Mouse (Mus musculus): ENCODE measurements around the gene D630045J12Rik. TPM values are rescaled to one million over a fixed set of nuclear protein-coding genes. Genes with fewer than 3 reads are reported as not detected.

Gene D630045J12Rik
- polyA plus RNA-seq, 1 experiment from 2014 or later, result 18.8 TPM

- Histone ChIP-seq H3K36me3 (replicated peaks; ENCODE audit: control insufficient read depth, insufficient read depth) (peaks cover 33% of the 10 kb centered on the region), H3K9ac (no peak overlapping the region), H3K4me2 (replicated peaks) (no peak overlapping the region), H3K27me3 (ENCODE audit: control insufficient read depth, insufficient read depth, low read length) (no peaks in the 10 kb centered on the region), H3K27ac (no peak overlapping the region), H3K4me1 (replicated peaks; ENCODE audit: control insufficient read depth, insufficient read depth, low read length) (no peaks in the 10 kb centered on the region), H3K4me3 (replicated peaks; ENCODE audit: low read length) (no peak overlapping the region), H3K9me3 (ENCODE audit: control insufficient read depth, low read length) (no peaks in the 10 kb centered on the region)
- DNase-seq (ENCODE audit: low spot score) (no peak), ATAC-seq (ENCODE audit: low FRiP score) (no peak)
- WGBS, result 65% methylated on average over 6 of the region's 6 CpGs
These were observed 131.0 kb downstream of the D630045J12Rik start for GRCm38 (mm10) chr6:38122791-38123190.

GRCm38 (mm10) chr6:38121843-38122242, 132.0 kb downstream of the D630045J12Rik start:
- 86% methylated on average over 5 of the region's 5 CpGs for WGBS
- Histone ChIP-seq H3K4me2 (replicated peaks) (no peak overlapping the region), H3K4me1 (replicated peaks; ENCODE audit: control insufficient read depth, insufficient read depth, low read length) (no peaks in the 10 kb centered on the region), H3K27ac (no peak overlapping the region), H3K36me3 (replicated peaks; ENCODE audit: control insufficient read depth, insufficient read depth) (peaks cover 24% of the 10 kb centered on the region), H3K9me3 (ENCODE audit: control insufficient read depth, low read length) (no peaks in the 10 kb centered on the region), H3K9ac (no peak overlapping the region), H3K4me3 (replicated peaks; ENCODE audit: low read length) (no peak overlapping the region), H3K27me3 (ENCODE audit: control insufficient read depth, insufficient read depth, low read length) (no peaks in the 10 kb centered on the region)
- ATAC-seq (ENCODE audit: low FRiP score) (no peak), DNase-seq (ENCODE audit: low spot score) (no peak)

- 86% methylated on average over 9 of the region's 9 CpGs for WGBS
- Histone ChIP-seq H3K9me3 (ENCODE audit: control insufficient read depth, low read length) (no peaks in the 10 kb centered on the region), H3K9ac (no peak overlapping the region), H3K4me2 (replicated peaks) (no peak overlapping the region), H3K27ac (no peak overlapping the region), H3K27me3 (ENCODE audit: control insufficient read depth, insufficient read depth, low read length) (no peaks in the 10 kb centered on the region), H3K4me3 (replicated peaks; ENCODE audit: low read length) (no peak overlapping the region), H3K4me1 (replicated peaks; ENCODE audit: control insufficient read depth, insufficient read depth, low read length) (no peaks in the 10 kb centered on the region), H3K36me3 (replicated peaks; ENCODE audit: control insufficient read depth, insufficient read depth) (peaks cover 15% of the 10 kb centered on the region)
- DNase-seq (ENCODE audit: low spot score), result no peak
- ATAC-seq (ENCODE audit: low FRiP score), result no peak
These were observed 133.0 kb downstream of the D630045J12Rik start for GRCm38 (mm10) chr6:38120681-38121371.

- DNase-seq (ENCODE audit: low spot score) (no peak), ATAC-seq (ENCODE audit: low FRiP score) (no peak)
- 95% methylated on average over 6 of the region's 6 CpGs for WGBS
- Histone ChIP-seq H3K27me3 (ENCODE audit: control insufficient read depth, insufficient read depth, low read length) (no peaks in the 10 kb centered on the region), H3K9ac (no peak overlapping the region), H3K4me1 (replicated peaks; ENCODE audit: control insufficient read depth, insufficient read depth, low read length) (no peaks in the 10 kb centered on the region), H3K27ac (no peak overlapping the region), H3K4me2 (replicated peaks) (no peak overlapping the region), H3K4me3 (replicated peaks; ENCODE audit: low read length) (no peak overlapping the region), H3K9me3 (ENCODE audit: control insufficient read depth, low read length) (no peaks in the 10 kb centered on the region), H3K36me3 (replicated peaks; ENCODE audit: control insufficient read depth, insufficient read depth) (0 out of 2 replicates have a peak, but pooled peaks cover under 1% of the 10 kb centered on the region)
These were observed 135.5 kb downstream of the D630045J12Rik start for GRCm38 (mm10) chr6:38118341-38118740.

- Histone ChIP-seq H3K27ac (no peak overlapping the region), H3K4me1 (replicated peaks; ENCODE audit: control insufficient read depth, insufficient read depth, low read length) (no peaks in the 10 kb centered on the region), H3K4me2 (replicated peaks) (no peak overlapping the region), H3K9ac (no peak overlapping the region), H3K36me3 (replicated peaks; ENCODE audit: control insufficient read depth, insufficient read depth) (no peaks in the 10 kb centered on the region), H3K4me3 (replicated peaks; ENCODE audit: low read length) (no peak overlapping the region), H3K9me3 (ENCODE audit: control insufficient read depth, low read length) (no peaks in the 10 kb centered on the region), H3K27me3 (ENCODE audit: control insufficient read depth, insufficient read depth, low read length) (no peaks in the 10 kb centered on the region)
- ATAC-seq (ENCODE audit: low FRiP score) (no peak), DNase-seq (ENCODE audit: low spot score) (no peak)
- 82% methylated on average over 4 of the region's 4 CpGs for whole genome bisulfite sequencing
These were observed 137.6 kb downstream of the D630045J12Rik start for GRCm38 (mm10) chr6:38116107-38116770.

- no peaks in the 10 kb centered on the region for H3K9me3 ChIP-seq (ENCODE audit: control insufficient read depth, low read length)
- no peaks in the 10 kb centered on the region for H3K36me3 ChIP-seq (replicated peaks; ENCODE audit: control insufficient read depth, insufficient read depth)
- 83% methylated on average over 9 of the region's 9 CpGs for WGBS
- H3K4me2 ChIP-seq (replicated peaks), result no peak overlapping the region
- H3K27ac ChIP-seq, result no peak overlapping the region
- ATAC-seq (ENCODE audit: low FRiP score) (no peak), DNase-seq (ENCODE audit: low spot score) (no peak)
- H3K4me3 ChIP-seq (replicated peaks; ENCODE audit: low read length), result no peak overlapping the region
- H3K4me1 ChIP-seq (replicated peaks; ENCODE audit: control insufficient read depth, insufficient read depth, low read length), result no peaks in the 10 kb centered on the region
- no peaks in the 10 kb centered on the region for H3K27me3 ChIP-seq (ENCODE audit: control insufficient read depth, insufficient read depth, low read length)
- H3K9ac ChIP-seq, result no peak overlapping the region
These were observed 142.9 kb downstream of the D630045J12Rik start for GRCm38 (mm10) chr6:38110859-38111258.

- no peaks in the 10 kb centered on the region for H3K4me1 ChIP-seq (replicated peaks; ENCODE audit: control insufficient read depth, insufficient read depth, low read length)
- no peaks in the 10 kb centered on the region for H3K9me3 ChIP-seq (ENCODE audit: control insufficient read depth, low read length)
- WGBS, result 14% methylated on average over 9 of the region's 9 CpGs
- H3K27me3 ChIP-seq (ENCODE audit: control insufficient read depth, insufficient read depth, low read length), result no peaks in the 10 kb centered on the region
- H3K4me3 ChIP-seq (replicated peaks; ENCODE audit: low read length), result no peak overlapping the region
- ATAC-seq (ENCODE audit: low FRiP score) (no peak), DNase-seq (ENCODE audit: low spot score) (no peak)
- no peak overlapping the region for H3K4me2 ChIP-seq (replicated peaks)
- no peak overlapping the region for H3K9ac ChIP-seq
- H3K36me3 ChIP-seq (replicated peaks; ENCODE audit: control insufficient read depth, insufficient read depth), result no peaks in the 10 kb centered on the region
- no peak overlapping the region for H3K27ac ChIP-seq
These were observed 143.9 kb downstream of the D630045J12Rik start for GRCm38 (mm10) chr6:38109871-38110270.

- Histone ChIP-seq H3K4me1 (replicated peaks; ENCODE audit: control insufficient read depth, insufficient read depth, low read length) (no peaks in the 10 kb centered on the region), H3K27me3 (ENCODE audit: control insufficient read depth, insufficient read depth, low read length) (no peaks in the 10 kb centered on the region), H3K4me2 (replicated peaks) (no peak within 1 kb of the TSS), H3K4me3 (replicated peaks; ENCODE audit: low read length) (no peak within 1 kb of the TSS), H3K9ac (no peak within 1 kb of the TSS), H3K27ac (no peak within 1 kb of the TSS), H3K36me3 (replicated peaks; ENCODE audit: control insufficient read depth, insufficient read depth) (no peaks in the 10 kb centered on the region), H3K9me3 (ENCODE audit: control insufficient read depth, low read length) (no peaks in the 10 kb centered on the region)
- WGBS, result 35% methylated on average over 9 of the region's 9 CpGs
- ATAC-seq (ENCODE audit: low FRiP score), result no peak
- DNase-seq (ENCODE audit: low spot score), result no peak
These were observed 144.5 kb downstream of the D630045J12Rik start, which contains the start of gene Tmem213 for GRCm38 (mm10) chr6:38109160-38109795. TSS of gene Tmem213 (plus strand) at chr6:38109255.

GRCm38 (mm10) chr6:38108449-38108848, 145.4 kb downstream of the D630045J12Rik start:
- DNase-seq (ENCODE audit: low spot score) (no peak), ATAC-seq (ENCODE audit: low FRiP score) (no peak)
- H3K36me3 ChIP-seq (replicated peaks; ENCODE audit: control insufficient read depth, insufficient read depth), result no peaks in the 10 kb centered on the region
- H3K9me3 ChIP-seq (ENCODE audit: control insufficient read depth, low read length), result no peaks in the 10 kb centered on the region
- H3K4me2 ChIP-seq (replicated peaks), result no peak overlapping the region
- no peak overlapping the region for H3K4me3 ChIP-seq (replicated peaks; ENCODE audit: low read length)
- no peak overlapping the region for H3K9ac ChIP-seq
- H3K27ac ChIP-seq, result no peak overlapping the region
- no peaks in the 10 kb centered on the region for H3K27me3 ChIP-seq (ENCODE audit: control insufficient read depth, insufficient read depth, low read length)
- 96% methylated on average over 5 of the region's 5 CpGs for WGBS
- no peaks in the 10 kb centered on the region for H3K4me1 ChIP-seq (replicated peaks; ENCODE audit: control insufficient read depth, insufficient read depth, low read length)
